Mouse (Mus musculus): Measurements from ENCODE around the gene Rarb. TPM values are rescaled to one million over a fixed set of nuclear protein-coding genes. Genes with fewer than 3 reads are reported as not detected.

Rarb gene
- polyA plus RNA-seq, 1 experiment: 1.0 TPM

GRCm38 (mm10) chr14:16552293-16552692 is 266.7 kb downstream of the Rarb start:
- DNase-seq (ENCODE audit: low read depth in 1 of 2, low spot score in 2 of 2): no peak
- no peak for TF ChIP-seq POLR2A (IDR thresholded peaks at IDR 0.05; ENCODE audit: low read depth, low read length)
- TF ChIP-seq CTCF (IDR thresholded peaks at IDR 0.05; ENCODE audit: extremely low read depth, insufficient read depth, insufficient read length, insufficient replicate concordance): no peak
- Histone ChIP-seq H3K27ac (ENCODE audit: insufficient read depth, low read length) (no peak overlapping the region), H3K4me3 (ENCODE audit: extremely low read depth, insufficient read depth, insufficient read length) (no peak overlapping the region), H3K27me3 (ENCODE audit: control insufficient read depth, insufficient read depth, low read length) (no peaks in the 10 kb centered on the region), H3K4me1 (ENCODE audit: control insufficient read depth, insufficient read depth, insufficient read length) (0 out of 2 replicates have a peak, but pooled peaks cover 3% of the 10 kb centered on the region), H3K36me3 (ENCODE audit: control insufficient read depth, insufficient read depth, low read length) (no peaks in the 10 kb centered on the region)
- 59% methylated on average over 1 of the region's 1 CpGs for WGBS

GRCm38 (mm10) chr14:16551843-16552242 is 267.1 kb downstream of the Rarb start:
- no peak for DNase-seq (ENCODE audit: low read depth in 1 of 2, low spot score in 2 of 2)

GRCm38 (mm10) chr14:16548200-16548576 is 270.8 kb downstream of the Rarb start:
- WGBS: 44% methylated on average over 8 of the region's 8 CpGs
- DNase-seq (ENCODE audit: low read depth in 1 of 2, low spot score in 2 of 2): no peak
- no peak overlapping the region for H3K27ac ChIP-seq (ENCODE audit: insufficient read depth, low read length)
- no peaks in the 10 kb centered on the region for H3K27me3 ChIP-seq (ENCODE audit: control insufficient read depth, insufficient read depth, low read length)
- H3K36me3 ChIP-seq (ENCODE audit: control insufficient read depth, insufficient read depth, low read length): no peaks in the 10 kb centered on the region
- H3K4me1 ChIP-seq (ENCODE audit: control insufficient read depth, insufficient read depth, insufficient read length): 0 out of 2 replicates have a peak, but pooled peaks cover 3% of the 10 kb centered on the region
- H3K4me3 ChIP-seq (ENCODE audit: extremely low read depth, insufficient read depth, insufficient read length): no peak overlapping the region
- TF ChIP-seq CTCF (IDR thresholded peaks at IDR 0.05; ENCODE audit: extremely low read depth, insufficient read depth, insufficient read length, insufficient replicate concordance): no peak
- no peak for TF ChIP-seq POLR2A (IDR thresholded peaks at IDR 0.05; ENCODE audit: low read depth, low read length)

More at GRCm38 (mm10) chr14:16551843-16552242, 267.1 kb downstream of the Rarb start:
- Histone ChIP-seq H3K4me3 (ENCODE audit: extremely low read depth, insufficient read depth, insufficient read length) (no peak overlapping the region), H3K27me3 (ENCODE audit: control insufficient read depth, insufficient read depth, low read length) (no peaks in the 10 kb centered on the region), H3K4me1 (ENCODE audit: control insufficient read depth, insufficient read depth, insufficient read length) (0 out of 2 replicates have a peak, but pooled peaks cover 3% of the 10 kb centered on the region), H3K36me3 (ENCODE audit: control insufficient read depth, insufficient read depth, low read length) (no peaks in the 10 kb centered on the region), H3K27ac (ENCODE audit: insufficient read depth, low read length) (no peak overlapping the region)
- TF ChIP-seq CTCF (IDR thresholded peaks at IDR 0.05; ENCODE audit: extremely low read depth, insufficient read depth, insufficient read length, insufficient replicate concordance) (no peak), POLR2A (IDR thresholded peaks at IDR 0.05; ENCODE audit: low read depth, low read length) (no peak)
- WGBS: 75% methylated on average over 1 of the region's 1 CpGs

GRCm38 (mm10) chr14:16547492-16548199 is 271.3 kb downstream of the Rarb start:
- H3K36me3 ChIP-seq (ENCODE audit: control insufficient read depth, insufficient read depth, low read length): no peaks in the 10 kb centered on the region
- H3K4me1 ChIP-seq (ENCODE audit: control insufficient read depth, insufficient read depth, insufficient read length): no peaks in the 10 kb centered on the region
- WGBS: 70% methylated on average over 6 of the region's 6 CpGs
- no peaks in the 10 kb centered on the region for H3K27me3 ChIP-seq (ENCODE audit: control insufficient read depth, insufficient read depth, low read length)
- no peak for DNase-seq (ENCODE audit: low read depth in 1 of 2, low spot score in 2 of 2)
- TF ChIP-seq POLR2A (IDR thresholded peaks at IDR 0.05; ENCODE audit: low read depth, low read length) (no peak), CTCF (IDR thresholded peaks at IDR 0.05; ENCODE audit: extremely low read depth, insufficient read depth, insufficient read length, insufficient replicate concordance) (no peak)
- no peak overlapping the region for H3K27ac ChIP-seq (ENCODE audit: insufficient read depth, low read length)
- no peak overlapping the region for H3K4me3 ChIP-seq (ENCODE audit: extremely low read depth, insufficient read depth, insufficient read length)

- Histone ChIP-seq H3K27ac (ENCODE audit: insufficient read depth, low read length) (no peak overlapping the region), H3K4me3 (ENCODE audit: extremely low read depth, insufficient read depth, insufficient read length) (no peak overlapping the region), H3K4me1 (ENCODE audit: control insufficient read depth, insufficient read depth, insufficient read length) (no peaks in the 10 kb centered on the region), H3K36me3 (ENCODE audit: control insufficient read depth, insufficient read depth, low read length) (no peaks in the 10 kb centered on the region), H3K27me3 (ENCODE audit: control insufficient read depth, insufficient read depth, low read length) (no peaks in the 10 kb centered on the region)
- TF ChIP-seq POLR2A (IDR thresholded peaks at IDR 0.05; ENCODE audit: low read depth, low read length) (no peak), CTCF (IDR thresholded peaks at IDR 0.05; ENCODE audit: extremely low read depth, insufficient read depth, insufficient read length, insufficient replicate concordance) (no peak)
- WGBS: 75% methylated on average over 2 of the region's 2 CpGs
- no peak for DNase-seq (ENCODE audit: low read depth in 1 of 2, low spot score in 2 of 2)
These were observed 274.0 kb downstream of the Rarb start for GRCm38 (mm10) chr14:16544995-16545394.

GRCm38 (mm10) chr14:16541641-16542040 is 277.3 kb downstream of the Rarb start:
- Histone ChIP-seq H3K36me3 (ENCODE audit: control insufficient read depth, insufficient read depth, low read length) (no peaks in the 10 kb centered on the region), H3K27ac (ENCODE audit: insufficient read depth, low read length) (no peak overlapping the region), H3K4me3 (ENCODE audit: extremely low read depth, insufficient read depth, insufficient read length) (no peak overlapping the region), H3K27me3 (ENCODE audit: control insufficient read depth, insufficient read depth, low read length) (no peaks in the 10 kb centered on the region), H3K4me1 (ENCODE audit: control insufficient read depth, insufficient read depth, insufficient read length) (no peaks in the 10 kb centered on the region)
- no peak for TF ChIP-seq POLR2A (IDR thresholded peaks at IDR 0.05; ENCODE audit: low read depth, low read length)
- no peak for TF ChIP-seq CTCF (IDR thresholded peaks at IDR 0.05; ENCODE audit: extremely low read depth, insufficient read depth, insufficient read length, insufficient replicate concordance)
- DNase-seq (ENCODE audit: low read depth in 1 of 2, low spot score in 2 of 2): no peak
- WGBS: 80% methylated on average over 1 of the region's 1 CpGs

- no peaks in the 10 kb centered on the region for H3K27me3 ChIP-seq (ENCODE audit: control insufficient read depth, insufficient read depth, low read length)
- DNase-seq (ENCODE audit: low read depth in 1 of 2, low spot score in 2 of 2): no peak
- 71% methylated on average over 4 of the region's 4 CpGs for WGBS
- H3K4me3 ChIP-seq (ENCODE audit: extremely low read depth, insufficient read depth, insufficient read length): no peak overlapping the region
- H3K27ac ChIP-seq (ENCODE audit: insufficient read depth, low read length): no peak overlapping the region
- TF ChIP-seq POLR2A (IDR thresholded peaks at IDR 0.05; ENCODE audit: low read depth, low read length): no peak
- no peak for TF ChIP-seq CTCF (IDR thresholded peaks at IDR 0.05; ENCODE audit: extremely low read depth, insufficient read depth, insufficient read length, insufficient replicate concordance)
- no peaks in the 10 kb centered on the region for H3K36me3 ChIP-seq (ENCODE audit: control insufficient read depth, insufficient read depth, low read length)
- no peaks in the 10 kb centered on the region for H3K4me1 ChIP-seq (ENCODE audit: control insufficient read depth, insufficient read depth, insufficient read length)
These were observed 281.5 kb downstream of the Rarb start for GRCm38 (mm10) chr14:16537433-16537832.

Measured in spleen, adult 2 months (tissue).